ENCODE assay signal across 8 mouse cellular contexts in the genomic region with DNA sequence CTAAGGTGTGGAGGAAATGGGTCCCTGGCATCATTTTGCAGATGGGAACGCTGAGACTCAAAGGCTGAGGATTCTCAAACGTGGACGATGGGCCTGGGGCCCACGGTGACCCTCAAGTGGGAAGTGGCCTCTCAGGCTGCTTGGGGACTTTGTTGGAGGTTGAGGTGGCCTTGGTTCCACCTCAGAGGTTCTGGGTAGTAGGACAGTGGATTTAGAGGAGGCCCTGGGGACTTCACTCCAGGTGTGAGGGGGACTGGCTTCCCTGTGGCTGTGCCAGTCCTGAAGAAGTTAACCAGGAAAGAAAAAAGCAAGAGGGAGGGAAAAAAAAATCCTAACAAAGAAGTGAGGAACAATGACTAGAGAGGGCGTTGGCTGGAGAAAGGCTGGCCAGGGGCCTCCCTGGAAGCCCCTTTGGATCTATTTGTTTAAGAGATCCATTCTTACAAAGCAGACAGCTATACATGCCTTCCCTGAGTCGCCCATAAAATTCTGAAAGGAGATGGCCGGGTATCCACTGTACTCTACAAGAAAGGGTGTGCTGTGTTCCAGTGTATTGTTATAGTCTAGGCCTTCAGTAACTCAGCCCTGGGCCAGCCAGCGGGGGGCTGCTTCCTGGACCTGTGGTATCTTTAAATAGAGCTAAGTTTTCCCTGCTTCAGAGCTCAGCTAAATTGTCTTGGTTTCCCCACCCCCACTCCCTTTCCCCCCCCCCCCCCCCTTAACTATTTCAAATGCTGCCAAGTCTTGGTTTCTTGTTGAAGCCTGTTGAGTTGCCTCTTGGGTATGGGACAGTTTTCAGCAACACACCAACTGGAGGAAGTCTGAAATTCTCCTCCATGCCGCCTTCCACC. TPM values are rescaled to one million over a fixed set of nuclear protein-coding genes. Genes with fewer than 3 reads are reported as not detected.
DNase-seq lines count a peak whose midpoint lies in the region; ATAC-seq and TF ChIP-seq lines count a peak whose summit lies in the region.

No protein-coding gene starts in this region.

- no peak for ATAC-seq in hindbrain, embryonic 12.5 days (ENCODE audit: low FRiP score)
- no peak for ATAC-seq in midbrain, embryonic 15.5 days (replicated peaks)
- ATAC-seq in activated CD4-positive, CD25-positive, alpha-beta regulatory T cell, adult 4 months: no peak

- no peaks in the 10 kb centered on the region for H3K27me3 ChIP-seq in kidney, adult 2 months (replicated peaks; ENCODE audit: control insufficient read depth, insufficient read depth, low read length)
- no peaks in the 10 kb centered on the region for H3K27me3 ChIP-seq in hindbrain, embryonic 12.5 days
- H3K27me3 ChIP-seq in midbrain, embryonic 15.5 days (replicated peaks): no peaks in the 10 kb centered on the region

- peak overlapping the region; percentile 56 for H3K4me3 ChIP-seq in kidney, adult 2 months (ENCODE audit: insufficient read depth, low read depth, low read length)
- peak overlapping the region; percentile 73 for H3K4me3 ChIP-seq in hindbrain, embryonic 12.5 days
- peak overlapping the region; percentile 86 for H3K4me3 ChIP-seq in midbrain, embryonic 15.5 days

- H3K9ac ChIP-seq in hindbrain, embryonic 12.5 days: peak overlapping the region; percentile 95
- H3K9ac ChIP-seq in midbrain, embryonic 15.5 days: peak overlapping the region; percentile 93

- peak overlapping the region; percentile 85 for H3K4me2 ChIP-seq in hindbrain, embryonic 12.5 days (replicated peaks)
- peak overlapping the region; percentile 60 for H3K4me2 ChIP-seq in midbrain, embryonic 15.5 days

- TF ChIP-seq POLR2A in kidney, adult 2 months (IDR thresholded peaks at IDR 0.05; ENCODE audit: low read depth, low read length): no peak

- H3K4me1 ChIP-seq in kidney, adult 2 months (ENCODE audit: control insufficient read depth, insufficient read depth, low read length): no peaks in the 10 kb centered on the region
- H3K4me1 ChIP-seq in hindbrain, embryonic 12.5 days: peaks cover 26% of the 10 kb centered on the region
- peaks cover 33% of the 10 kb centered on the region for H3K4me1 ChIP-seq in midbrain, embryonic 15.5 days

- no peak overlapping the region for H3K27ac ChIP-seq in kidney, adult 2 months (ENCODE audit: insufficient read depth, low read depth, low read length)
- peak overlapping the region; percentile 85 for H3K27ac ChIP-seq in hindbrain, embryonic 12.5 days
- H3K27ac ChIP-seq in midbrain, embryonic 15.5 days: peak overlapping the region; percentile 87

- no peaks in the 10 kb centered on the region for H3K36me3 ChIP-seq in kidney, adult 2 months (ENCODE audit: control insufficient read depth, insufficient read depth, low read length)
- H3K36me3 ChIP-seq in hindbrain, embryonic 12.5 days: peaks cover 28% of the 10 kb centered on the region
- H3K36me3 ChIP-seq in midbrain, embryonic 15.5 days (replicated peaks): peaks cover 5% of the 10 kb centered on the region

- no peak for DNase-seq in kidney, adult 2 months
- DNase-seq in kidney, postnatal 36 days: no peak
- DNase-seq in ZHBTc4 (ENCODE audit: low read depth, low spot score): peak; percentile 65
- DNase-seq in B cell, adult 2 months: no peak
- no peak for DNase-seq in thymus, postnatal 36 days

- no peaks in the 10 kb centered on the region for H3K9me3 ChIP-seq in hindbrain, embryonic 12.5 days (replicated peaks)
- H3K9me3 ChIP-seq in midbrain, embryonic 15.5 days: no peaks in the 10 kb centered on the region

- TF ChIP-seq CTCF in kidney, adult 2 months (conservative IDR thresholded peaks at IDR 0.05; ENCODE audit: insufficient read depth, insufficient read length, low read depth, low read length): no peak

- 43% methylated on average over 9 of the region's 9 CpGs for WGBS in kidney, adult 2 months
- WGBS in hindbrain, embryonic 12.5 days: 18% methylated on average over 9 of the region's 9 CpGs
- WGBS in midbrain, embryonic 15.5 days: 16% methylated on average over 9 of the region's 9 CpGs

RNA-seq across cellular contexts. Expression of a gene that starts 1.0 kb away (rescaled TPM):
- polyA plus RNA-seq in kidney, adult 2 months (2012; rRNA removed): 3.7 TPM in 2 replicates
- 29.5 and 31.7 TPM in 2 replicates for polyA plus RNA-seq in hindbrain, embryonic 12.5 days (2016; fragmentation: Nextera tagmentation; extraction: Ambion mirVana)
- 26.1 and 27.0 TPM in 2 replicates for polyA plus RNA-seq in midbrain, embryonic 15.5 days (2015; fragmentation: Nextera tagmentation; extraction: Ambion mirVana)
- polyA plus RNA-seq in activated CD4-positive, CD25-positive, alpha-beta regulatory T cell, adult 4 months (2017; shearing (Covaris generic)): under 1 TPM in 1 of 2 experiments, not detected in 1; 0.06 TPM

RNA-seq across cellular contexts. Expression of a gene that starts 48.8 kb away (rescaled TPM):
- 0.18 and 0.45 TPM in 2 replicates for polyA plus RNA-seq in kidney, adult 2 months (2012; rRNA removed)
- 0.72 TPM in 1 of 2 replicates, not detected in the other for polyA plus RNA-seq in hindbrain, embryonic 12.5 days (2016; fragmentation: Nextera tagmentation; extraction: Ambion mirVana)
- polyA plus RNA-seq in midbrain, embryonic 15.5 days (2015; fragmentation: Nextera tagmentation; extraction: Ambion mirVana): 1.2 and 1.5 TPM in 2 replicates
- not detected for polyA plus RNA-seq in activated CD4-positive, CD25-positive, alpha-beta regulatory T cell, adult 4 months (2017; shearing (Covaris generic))

RNA-seq across cellular contexts. Expression of a gene that starts 52.4 kb away (rescaled TPM):
- 4,083 and 5,122 TPM in 2 replicates for polyA plus RNA-seq in kidney, adult 2 months (2012; rRNA removed)
- 6,460 and 7,804 TPM in 2 replicates for polyA plus RNA-seq in hindbrain, embryonic 12.5 days (2016; fragmentation: Nextera tagmentation; extraction: Ambion mirVana)
- 6,359 and 8,071 TPM in 2 replicates for polyA plus RNA-seq in midbrain, embryonic 15.5 days (2015; fragmentation: Nextera tagmentation; extraction: Ambion mirVana)
- polyA plus RNA-seq in activated CD4-positive, CD25-positive, alpha-beta regulatory T cell, adult 4 months (2017; shearing (Covaris generic)): 100 to 1,000 TPM in 1 of 2 experiments, 1 to 10 TPM in 1; 8.9 to 339 TPM

Comparison
In these comparisons a context has a peak if more than half of its experiments do, and no peak if none do; other contexts are left out.
1. RNA of a gene that starts 52.4 kb away (polyA plus RNA-seq): 6,460 to 7,804 TPM in hindbrain, embryonic 12.5 days, 6,359 to 8,071 TPM in midbrain, embryonic 15.5 days and 4,083 to 5,122 TPM in kidney, adult 2 months; 8.9 to 339 TPM in activated CD4-positive, CD25-positive, alpha-beta regulatory T cell, adult 4 months; every median in the first group is over 10 times any median in the second.
2. Peak in every context shown above with its lines, with median percentiles within 50 percentile points of each other: H3K4me3 ChIP-seq.